Mouse (Mus musculus) spleen, adult 2 months (tissue): ENCODE results near the gene Dph2. TPM values are rescaled to one million over a fixed set of nuclear protein-coding genes. Genes with fewer than 3 reads are reported as not detected.

Experiments used
- DNase-seq, 2 experiments: peaks; one replicate each; pipeline versions ENCODE4 v3.0.0 to v3.0.0-alpha.2; 2012 to 2021; ENCODE audit warnings: low spot score in 2 of 2, low read depth in 1 of 2
- H3K27ac ChIP-seq: fragments of 200-500 bp; 2 replicates; pipeline ENCODE4 v1.5.1; 2012; ENCODE audit warnings: low read length, inconsistent platforms; ENCODE audit not compliant: insufficient read depth
- H3K27me3 ChIP-seq: fragments of 200-500 bp; 2 replicates; pipeline ENCODE4 v1.6.1; 2012; ENCODE audit warnings: mild to moderate bottlenecking, moderate library complexity, low read length, inconsistent platforms; ENCODE audit not compliant: control insufficient read depth, insufficient read depth
- H3K36me3 ChIP-seq: fragments of 200-500 bp; 2 replicates; pipeline ENCODE4 v1.6.1; 2012; ENCODE audit warnings: mild to moderate bottlenecking, low read length, inconsistent platforms; ENCODE audit not compliant: control insufficient read depth, insufficient read depth
- H3K4me1 ChIP-seq: fragments of 200-500 bp; 2 replicates; pipeline ENCODE4 v1.6.1; 2011; ENCODE audit warnings: inconsistent platforms; ENCODE audit not compliant: control insufficient read depth, insufficient read depth, insufficient read length
- H3K4me3 ChIP-seq: fragments of 200-500 bp; 2 replicates; pipeline ENCODE4 v1.5.1; 2011; ENCODE audit warnings: mild to moderate bottlenecking, inconsistent platforms; ENCODE audit not compliant: insufficient read depth, insufficient read length; ENCODE audit errors: extremely low read depth
- CTCF ChIP-seq: fragments of 200-500 bp; IDR thresholded peaks from 2 replicates; pipeline ENCODE4 v1.5.1; 2011; ENCODE audit warnings: mild to moderate bottlenecking, inconsistent platforms; ENCODE audit not compliant: insufficient read depth, insufficient read length, insufficient replicate concordance; ENCODE audit errors: extremely low read depth
- POLR2A ChIP-seq: fragments of 200-500 bp; IDR thresholded peaks from 2 replicates; pipeline ENCODE4 v1.6.1; 2011; ENCODE audit warnings: low read depth, low read length, inconsistent platforms
- WGBS: fragments of 180-500 bp; shearing (Covaris S2); methylation state at CpG from one replicate; pipeline ENCODE4 v1.1.7; 2018; 5-methylcytosine and 5-hydroxymethylcytosine counted together
- polyA plus RNA-seq: library from polyadenylated mRNA; depleted of rRNA; stranded (reverse); fragments of >200 nt; gene quantifications from 2 replicates; pipeline ENCODE4 v1.2.3, GENCODE M21; 2012

Dph2 gene
- polyA plus RNA-seq, 1 experiment = 20.9 TPM

DNA sequence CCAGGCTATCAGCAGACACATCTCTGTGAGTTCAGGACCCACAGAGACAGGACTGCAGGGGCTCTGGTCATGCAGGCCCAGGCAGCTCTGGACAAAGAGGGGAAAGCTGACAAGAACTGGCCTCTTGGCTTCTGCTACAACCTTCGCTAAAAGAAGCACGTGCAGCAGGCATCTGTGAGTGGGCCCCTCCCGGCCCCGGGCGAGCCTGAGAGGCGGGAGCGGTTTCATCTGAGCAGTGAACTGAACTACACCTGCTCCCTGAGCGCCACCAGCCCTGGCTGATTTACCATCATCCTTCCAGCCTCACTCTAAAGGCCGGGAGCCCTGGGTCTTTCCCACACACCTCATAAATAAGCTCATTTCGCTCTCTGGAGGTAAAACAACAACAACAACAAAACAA, 13.5 kb downstream of the Dph2 start:
- no peak overlapping the region for H3K4me3 ChIP-seq
- no peak for TF ChIP-seq CTCF
- TF ChIP-seq POLR2A = no peak
- no peaks in the 10 kb centered on the region for H3K36me3 ChIP-seq
- H3K27ac ChIP-seq = no peak overlapping the region
- peak in 1 of 2 experiments; percentile 31 for DNase-seq
- 88% methylated on average over 10 of the region's 10 CpGs for WGBS
- H3K4me1 ChIP-seq = no peaks in the 10 kb centered on the region
- peaks cover 4% of the 10 kb centered on the region; the same call in 1 of the 2 replicates for H3K27me3 ChIP-seq

DNA sequence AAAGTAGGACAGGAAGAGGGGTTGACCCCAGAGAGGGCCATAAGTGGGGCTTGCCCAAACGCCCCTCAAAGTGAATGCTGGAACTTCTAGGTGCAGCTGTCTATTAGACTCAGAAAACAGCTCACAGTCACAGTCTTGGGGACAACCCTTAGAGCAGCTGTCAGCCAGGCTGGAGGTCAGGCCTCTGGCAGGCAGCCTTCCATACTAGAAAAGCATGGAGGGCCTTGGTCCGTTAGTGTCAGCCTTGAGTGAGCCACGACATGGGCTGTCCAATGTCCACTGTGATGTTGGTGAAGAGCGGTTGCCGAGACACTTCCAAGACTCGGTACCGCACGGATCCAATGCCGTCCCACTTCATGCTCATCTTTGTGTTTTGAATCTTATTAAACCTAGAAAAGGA, 18.2 kb downstream of the Dph2 start:
- no peaks in the 10 kb centered on the region for H3K27me3 ChIP-seq
- H3K27ac ChIP-seq = no peak overlapping the region
- no peak overlapping the region for H3K4me3 ChIP-seq
- no peaks in the 10 kb centered on the region for H3K4me1 ChIP-seq
- TF ChIP-seq POLR2A (no peak), CTCF (no peak)
- no peaks in the 10 kb centered on the region for H3K36me3 ChIP-seq
- DNase-seq = no peak
- 93% methylated on average over 9 of the region's 9 CpGs for WGBS

DNA sequence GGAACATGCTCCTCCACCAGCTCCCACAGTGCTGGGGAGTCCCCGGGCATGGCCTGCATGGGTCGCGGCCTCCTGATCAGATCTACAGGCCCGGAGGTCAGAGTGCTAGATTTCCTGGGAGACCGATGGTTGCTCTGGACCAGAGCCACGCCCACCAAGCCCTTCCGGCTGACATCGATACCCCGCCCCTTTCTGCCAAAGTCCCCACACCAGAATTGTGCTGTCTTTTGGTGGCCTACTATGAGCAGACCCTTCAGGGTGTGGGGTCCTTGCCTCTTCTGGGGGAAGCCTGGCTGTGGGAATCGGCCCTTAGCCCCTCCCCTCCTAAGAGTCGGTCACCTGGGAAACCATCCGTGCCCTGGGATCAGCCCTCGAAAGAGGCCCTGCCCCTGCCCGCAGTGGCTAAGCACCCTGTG, 19.4 kb downstream of the Dph2 start, which contains the start of gene Ccdc24:
Ccdc24 (minus strand) TSS at position 87 of the 416 bp plus-strand sequence.
- H3K4me3 ChIP-seq = no peak within 1 kb of the TSS
- TF ChIP-seq POLR2A = no peak
- no peak for TF ChIP-seq CTCF

DNA sequence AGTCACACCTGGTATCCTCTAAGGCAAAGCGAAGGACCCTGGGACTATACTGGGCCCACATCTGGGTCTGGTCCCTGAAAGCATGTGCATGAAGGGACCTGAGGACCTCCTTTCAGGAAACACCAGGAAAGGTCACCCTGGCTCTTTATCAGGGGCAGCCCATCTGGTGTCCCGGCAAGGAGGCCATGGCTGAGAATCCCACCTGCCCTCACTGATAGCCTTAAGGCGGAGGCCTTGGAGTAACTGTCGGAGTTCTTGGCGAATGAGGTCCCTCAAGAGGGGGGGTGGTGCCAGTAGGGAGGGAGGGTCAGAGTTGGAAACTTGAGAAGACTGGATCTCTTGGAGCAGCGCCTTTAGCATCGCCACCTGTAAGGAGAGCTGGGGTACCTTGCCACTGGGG, 20.0 kb downstream of the Dph2 start:
- no peaks in the 10 kb centered on the region for H3K36me3 ChIP-seq
- WGBS = 86% methylated on average over 7 of the region's 7 CpGs
- no peaks in the 10 kb centered on the region for H3K27me3 ChIP-seq
- DNase-seq = no peak
- H3K27ac ChIP-seq = no peak overlapping the region
- H3K4me3 ChIP-seq = no peak overlapping the region
- TF ChIP-seq CTCF = no peak
- TF ChIP-seq POLR2A = no peak
- H3K4me1 ChIP-seq = no peaks in the 10 kb centered on the region

More for the DNA sequence above, 19.4 kb downstream of the Dph2 start, which contains the start of gene Ccdc24:
- WGBS = 32% methylated on average over 14 of the region's 14 CpGs
- Histone ChIP-seq H3K36me3 (no peaks in the 10 kb centered on the region), H3K27ac (no peak within 1 kb of the TSS), H3K27me3 (no peaks in the 10 kb centered on the region), H3K4me1 (no peaks in the 10 kb centered on the region)
- no peak for DNase-seq

DNA sequence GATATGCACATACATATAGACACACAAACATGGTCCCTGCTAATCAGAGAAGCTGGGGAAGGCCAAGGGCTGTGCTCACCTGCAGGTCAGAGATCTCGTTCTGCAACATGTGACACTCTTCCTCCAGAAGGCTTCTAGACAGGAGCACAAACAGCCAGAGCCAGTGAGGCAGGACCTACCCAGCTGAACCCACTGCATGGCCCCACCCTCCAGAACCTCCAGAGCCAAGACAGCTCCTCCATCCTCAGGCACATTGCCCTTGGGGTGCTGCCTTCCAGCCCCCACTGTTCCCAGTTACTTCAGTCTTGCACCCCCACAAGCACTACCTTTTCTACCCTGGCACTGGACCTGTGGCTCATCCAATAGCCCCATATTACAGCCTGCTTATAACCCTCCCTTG, 21.4 kb downstream of the Dph2 start:
- Histone ChIP-seq H3K36me3 (no peaks in the 10 kb centered on the region), H3K4me1 (no peaks in the 10 kb centered on the region), H3K4me3 (no peak overlapping the region), H3K27me3 (no peaks in the 10 kb centered on the region), H3K27ac (no peak overlapping the region)
- WGBS = 48% methylated on average over 1 of the region's 1 CpGs
- no peak for DNase-seq
- TF ChIP-seq POLR2A = no peak
- no peak for TF ChIP-seq CTCF

DNA sequence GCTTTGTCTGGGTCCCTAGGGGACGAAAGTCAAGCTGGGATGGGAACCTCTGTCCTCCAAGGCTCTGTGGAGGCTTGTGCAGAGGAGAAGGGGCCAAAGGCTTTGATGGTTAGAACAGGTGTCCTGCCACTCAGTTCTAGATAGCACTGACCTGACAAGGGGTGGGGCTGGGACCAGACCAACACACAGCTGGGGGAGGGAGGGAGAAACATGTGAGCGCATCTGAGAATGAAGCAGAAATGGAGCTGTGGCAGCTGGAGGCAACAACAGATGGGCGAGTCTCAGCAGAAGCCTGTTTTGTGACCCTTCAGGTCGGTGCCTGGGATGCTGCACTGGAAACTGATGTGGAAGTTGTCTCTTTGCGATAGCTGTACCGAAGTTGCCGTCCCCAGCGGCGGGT, 22.5 kb downstream of the Dph2 start:
- WGBS = 85% methylated on average over 9 of the region's 9 CpGs
- H3K27ac ChIP-seq = no peak overlapping the region
- H3K36me3 ChIP-seq = no peaks in the 10 kb centered on the region

DNA sequence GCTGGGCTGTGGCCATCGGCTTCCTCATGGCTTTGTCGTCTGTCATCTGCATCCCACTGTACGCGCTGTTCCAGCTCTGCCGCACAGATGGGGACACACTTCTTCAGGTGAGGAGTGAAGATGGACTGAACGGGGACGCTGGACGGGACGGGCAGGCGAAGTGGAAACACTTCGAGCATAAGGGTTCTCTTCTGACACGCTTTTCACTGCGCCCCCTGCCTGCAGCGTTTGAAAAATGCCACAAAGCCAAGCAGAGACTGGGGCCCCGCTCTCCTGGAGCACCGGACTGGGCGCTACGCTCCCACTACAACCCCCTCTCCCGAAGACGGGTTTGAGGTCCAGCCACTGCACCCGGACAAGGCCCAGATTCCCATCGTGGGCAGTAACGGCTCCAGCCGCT, 24.0 kb downstream of the Dph2 start:
- Histone ChIP-seq H3K27me3 (no peaks in the 10 kb centered on the region), H3K36me3 (no peaks in the 10 kb centered on the region), H3K4me1 (no peaks in the 10 kb centered on the region), H3K4me3 (no peak overlapping the region), H3K27ac (no peak overlapping the region)
- TF ChIP-seq POLR2A (no peak), CTCF (peak; percentile 57; the same call in 1 of the 2 replicates)
- DNase-seq = peak in 1 of 2 experiments; percentile 56
- WGBS = 23% methylated on average over 24 of the region's 24 CpGs

More for the DNA sequence above, 22.5 kb downstream of the Dph2 start:
- TF ChIP-seq POLR2A (no peak), CTCF (no peak)
- no peak overlapping the region for H3K4me3 ChIP-seq
- H3K27me3 ChIP-seq = no peaks in the 10 kb centered on the region
- no peak for DNase-seq
- H3K4me1 ChIP-seq = no peaks in the 10 kb centered on the region
